Mouse (Mus musculus) olfactory bulb, adult 2 months (tissue): ENCODE measurements around the gene Kcnmb3. TPM values are rescaled to one million over a fixed set of nuclear protein-coding genes. Genes with fewer than 3 reads are reported as not detected.

Experiments used
- H3K27ac ChIP-seq: fragments of 200-500 bp; 2 replicates; pipeline ENCODE4 v1.5.1; 2012; ENCODE audit warnings: low read depth, low read length; ENCODE audit not compliant: insufficient read depth
- H3K4me1 ChIP-seq: fragments of 200-500 bp; 2 replicates; pipeline ENCODE4 v1.6.1; 2012; ENCODE audit warnings: low read length; ENCODE audit not compliant: control insufficient read depth, insufficient read depth
- H3K4me3 ChIP-seq: fragments of 200-500 bp; 2 replicates; pipeline ENCODE4 v1.5.1; 2012; ENCODE audit warnings: mild to moderate bottlenecking, low read depth, low read length, moderate library complexity; ENCODE audit not compliant: insufficient read depth
- CTCF ChIP-seq: fragments of 200-500 bp; IDR thresholded peaks from 2 replicates; pipeline ENCODE4 v1.5.1; 2012; ENCODE audit warnings: low read depth, mild to moderate bottlenecking, low read length, moderate library complexity; ENCODE audit not compliant: insufficient read depth
- POLR2A ChIP-seq: fragments of 200-500 bp; IDR thresholded peaks from 2 replicates; pipeline ENCODE4 v1.6.1; 2012; ENCODE audit warnings: mild to moderate bottlenecking, low read depth, low read length, moderate library complexity; ENCODE audit not compliant: insufficient read depth
- WGBS: fragments of 180-500 bp; shearing (Covaris S2); methylation state at CpG from one replicate; pipeline ENCODE4 v1.1.7; 2018; 5-methylcytosine and 5-hydroxymethylcytosine counted together
- polyA plus RNA-seq: library from polyadenylated mRNA; stranded (reverse); fragments of >200 nt; gene quantifications from 2 replicates; pipeline ENCODE4 v1.2.4, GENCODE M21; 2012; ENCODE audit warnings: low replicate concordance; ENCODE audit not compliant: missing spikeins, insufficient read depth, insufficient read length

The Kcnmb3 gene
- polyA plus RNA-seq: not detected in 2 replicates

- Histone ChIP-seq H3K4me1 (peaks cover 3% of the 10 kb centered on the region; the same call in 1 of the 2 replicates), H3K27ac (no peak within 1 kb of the TSS), H3K4me3 (no peak within 1 kb of the TSS)
- TF ChIP-seq CTCF (no peak), POLR2A (no peak)
- 83% methylated on average over 11 of the region's 11 CpGs for WGBS
Measured at GRCm38 (mm10) chr3:32492097-32493090, at the start of gene Kcnmb3. TSS of gene Kcnmb3 (minus strand) at chr3:32492231.

GRCm38 (mm10) chr3:32538091-32538490, 46.1 kb upstream of the Kcnmb3 start:
- TF ChIP-seq POLR2A (no peak), CTCF (no peak)
- Histone ChIP-seq H3K4me3 (no peak overlapping the region), H3K4me1 (no peaks in the 10 kb centered on the region), H3K27ac (0 out of 2 replicates have a peak overlapping the region, but pooled peaks have one; percentile 51)
- WGBS: 84% methylated on average over 5 of the region's 5 CpGs

DNA sequence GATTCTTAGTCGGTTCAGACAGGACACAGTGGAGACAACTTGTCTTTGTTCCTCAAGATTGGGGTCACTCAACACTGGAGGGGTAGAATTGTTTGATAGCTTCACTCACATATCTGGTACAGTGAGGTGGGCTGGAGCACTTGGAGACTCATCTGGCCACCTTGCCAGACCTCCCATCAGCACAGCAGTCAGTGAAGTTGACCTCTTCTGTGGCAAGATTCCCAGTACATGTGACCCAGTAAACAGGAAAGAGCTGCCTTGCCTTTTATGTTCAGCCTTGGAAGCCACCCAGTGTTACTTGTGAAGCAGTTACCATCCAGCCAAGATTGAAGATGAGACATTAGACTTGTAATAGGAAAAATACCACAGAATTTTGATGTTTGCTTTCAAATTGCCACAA, 45.5 kb upstream of the Kcnmb3 start:
- Histone ChIP-seq H3K27ac (peak overlapping the region; percentile 64), H3K4me1 (no peaks in the 10 kb centered on the region), H3K4me3 (no peak overlapping the region)
- 19% methylated on average over 1 of the region's 1 CpGs for WGBS
- TF ChIP-seq POLR2A (no peak), CTCF (no peak)

DNA sequence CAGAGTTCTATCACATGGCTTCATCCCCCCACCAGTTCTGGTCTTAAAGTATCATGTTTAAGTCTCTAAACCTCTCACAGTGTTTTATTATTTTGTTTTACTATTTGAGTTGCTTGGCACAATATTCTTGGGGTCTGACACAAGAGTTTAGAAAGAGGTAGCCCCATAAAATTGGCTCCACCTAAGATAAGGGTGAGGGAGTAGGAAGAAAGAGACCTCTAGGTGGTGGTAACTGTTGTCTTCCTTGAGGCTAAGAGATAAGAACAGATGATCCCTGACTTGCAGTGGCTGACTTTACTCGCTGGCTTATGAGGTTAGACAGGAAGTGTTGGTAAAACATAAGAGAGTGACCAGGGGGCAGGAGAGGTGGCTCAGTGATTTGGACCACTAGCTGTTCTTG, 43.7 kb upstream of the Kcnmb3 start:
- H3K4me1 ChIP-seq: no peaks in the 10 kb centered on the region
- WGBS: 93% methylated on average over 1 of the region's 1 CpGs
- no peak overlapping the region for H3K4me3 ChIP-seq
- H3K27ac ChIP-seq: no peak overlapping the region
- TF ChIP-seq POLR2A (no peak), CTCF (no peak)

GRCm38 (mm10) chr3:32530041-32530440, 38.0 kb upstream of the Kcnmb3 start:
- Histone ChIP-seq H3K4me3 (no peak overlapping the region), H3K27ac (no peak overlapping the region), H3K4me1 (no peaks in the 10 kb centered on the region)
- TF ChIP-seq CTCF: no peak
- TF ChIP-seq POLR2A: no peak
- WGBS: 14% methylated on average over 5 of the region's 5 CpGs

GRCm38 (mm10) chr3:32529303-32529898, 37.4 kb upstream of the Kcnmb3 start, which contains the start of gene Mfn1:
TSS of gene Mfn1 (plus strand) at chr3:32529465.
- under 1% methylated on average over 47 of the region's 47 CpGs for WGBS
- H3K4me3 ChIP-seq: peak within 1 kb of the TSS; percentile 73
- peak within 1 kb of the TSS; percentile 22 for H3K27ac ChIP-seq
- TF ChIP-seq CTCF (no peak), POLR2A (peak; percentile 89)
- H3K4me1 ChIP-seq: no peaks in the 10 kb centered on the region

DNA sequence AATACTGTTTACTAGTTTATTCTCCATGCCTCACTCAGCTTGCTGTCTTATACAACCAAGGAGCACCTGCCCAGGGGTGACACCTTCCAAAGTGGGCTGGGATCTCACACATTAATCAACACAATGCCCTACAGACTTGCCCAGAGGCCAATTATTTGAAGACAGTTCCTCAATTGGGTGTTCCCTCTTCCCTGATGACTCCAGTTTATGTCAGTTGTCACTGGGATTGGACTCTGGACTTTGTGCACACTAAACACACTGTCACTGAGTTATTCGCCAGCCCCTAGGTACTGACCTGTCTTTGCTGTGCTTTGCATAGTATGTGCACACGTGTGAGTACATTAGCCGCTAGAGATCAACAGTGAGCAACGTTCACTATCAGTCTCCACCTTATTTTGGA, 35.1 kb upstream of the Kcnmb3 start:
- Histone ChIP-seq H3K27ac (no peak overlapping the region), H3K4me1 (no peaks in the 10 kb centered on the region), H3K4me3 (no peak overlapping the region)
- TF ChIP-seq CTCF (no peak), POLR2A (no peak)
- 93% methylated on average over 4 of the region's 4 CpGs for WGBS

GRCm38 (mm10) chr3:32513528-32513927, 21.5 kb upstream of the Kcnmb3 start:
- no peak overlapping the region for H3K27ac ChIP-seq
- H3K4me1 ChIP-seq: peaks cover 12% of the 10 kb centered on the region
- H3K4me3 ChIP-seq: no peak overlapping the region
- TF ChIP-seq POLR2A (no peak), CTCF (no peak)
